Mouse (Mus musculus) kidney, postnatal 4 days (tissue): ENCODE data around the gene Atf2.

Experiments used
- DNase-seq, 2 experiments: peaks; one replicate each; pipeline ENCODE4 v3.0.0; 2021; ENCODE audit warnings: mixed read lengths in 2 of 2

Gene Atf2

GRCm38 (mm10) chr2:73774786-73775682, 117.4 kb downstream of the Atf2 start, which contains the start of gene Chn1:
Chn1 (minus strand) TSS chr2:73775346.
- peak; percentile 77 to 85 for DNase-seq

- no peak for DNase-seq
Observed at GRCm38 (mm10) chr2:73772945-73773344, 119.5 kb downstream of the Atf2 start.

DNA sequence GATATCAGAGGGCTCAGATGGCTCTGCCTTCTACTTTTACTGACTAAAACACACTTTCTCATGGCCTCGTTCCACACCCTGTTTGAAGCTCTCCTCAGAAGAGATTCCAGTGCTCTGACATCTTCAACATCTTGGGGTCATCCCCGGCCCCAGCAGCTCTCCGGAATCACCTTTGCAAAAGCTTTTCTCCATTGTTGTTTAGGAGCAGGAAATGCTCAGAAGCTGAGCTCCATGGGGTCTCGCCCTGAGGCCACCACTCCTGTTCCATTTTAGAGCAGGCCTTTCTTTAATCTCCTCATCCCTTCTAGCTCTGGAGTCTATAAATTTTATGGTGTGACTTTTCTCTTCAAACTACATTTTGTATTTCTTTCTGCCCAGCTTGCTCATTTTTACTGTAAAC, 123.8 kb downstream of the Atf2 start:
- DNase-seq, result no peak
